Mouse (Mus musculus) brain, embryonic 14.5 days (tissue): ENCODE data around the gene Dedd2. TPM values are rescaled to one million over a fixed set of nuclear protein-coding genes. Genes with fewer than 3 reads are reported as not detected.

ENCODE experiments used
- DNase-seq: peaks from one replicate; pipeline ENCODE4 v3.0.0-alpha.2; 2011; ENCODE audit warnings: low read depth
- CTCF ChIP-seq: fragments of 200-500 bp; IDR thresholded peaks from 2 replicates; pipeline ENCODE4 v1.5.1; 2012; ENCODE audit warnings: inconsistent platforms, mild to moderate bottlenecking, moderate library complexity, borderline replicate concordance; ENCODE audit not compliant: insufficient read depth, insufficient read length; ENCODE audit errors: extremely low read depth
- POLR2A ChIP-seq: fragments of 200-500 bp; IDR thresholded peaks from 2 replicates; pipeline ENCODE4 v1.6.1; 2012; ENCODE audit warnings: mild to moderate bottlenecking, inconsistent platforms, borderline replicate concordance; ENCODE audit not compliant: poor library complexity, insufficient read depth, insufficient read length, severe bottlenecking; ENCODE audit errors: extremely low read depth
- polyA plus RNA-seq: library from polyadenylated mRNA; depleted of rRNA; stranded (reverse); fragments of >200 nt; gene quantifications from 2 replicates; pipeline ENCODE4 v1.2.3, GENCODE M21; 2012

The Dedd2 gene
- polyA plus RNA-seq, 1 experiment, result 19.1 TPM

DNA sequence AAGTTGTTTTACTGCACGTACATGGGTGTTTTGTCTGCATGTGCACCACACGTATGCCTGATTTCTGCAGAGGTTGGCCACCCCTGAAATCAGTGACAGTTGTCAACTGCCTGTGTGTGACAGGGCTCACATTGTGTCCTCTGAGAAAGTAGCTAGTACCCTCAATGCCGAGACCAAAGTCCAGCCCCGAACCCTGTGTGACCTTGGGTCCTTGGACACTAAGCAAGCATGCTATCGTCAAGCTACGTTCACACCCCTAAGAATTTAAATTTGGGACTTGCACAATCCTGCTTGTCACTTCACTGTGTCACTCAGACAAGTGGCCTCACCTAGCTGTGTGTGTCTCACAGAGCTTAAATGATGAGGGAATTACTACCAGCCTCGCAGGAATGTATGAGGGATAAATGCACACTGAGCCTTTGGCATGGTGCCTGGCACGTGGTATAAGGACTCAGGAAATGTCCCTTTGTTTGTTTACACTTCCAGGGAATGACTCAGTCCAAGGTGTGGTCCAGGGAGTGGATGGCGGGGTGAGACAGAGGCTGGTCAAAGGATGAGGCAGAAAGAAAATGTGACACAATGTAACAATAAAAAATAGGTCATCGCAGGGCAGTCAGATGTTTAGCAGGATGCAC, 22.9 kb downstream of the Dedd2 start:
- TF ChIP-seq POLR2A (no peak), CTCF (no peak)
- no peak for DNase-seq

- DNase-seq, result no peak
- no peak for TF ChIP-seq POLR2A
- no peak for TF ChIP-seq CTCF
Observed at GRCm38 (mm10) chr7:25196107-25196506, 24.3 kb downstream of the Dedd2 start.

DNA sequence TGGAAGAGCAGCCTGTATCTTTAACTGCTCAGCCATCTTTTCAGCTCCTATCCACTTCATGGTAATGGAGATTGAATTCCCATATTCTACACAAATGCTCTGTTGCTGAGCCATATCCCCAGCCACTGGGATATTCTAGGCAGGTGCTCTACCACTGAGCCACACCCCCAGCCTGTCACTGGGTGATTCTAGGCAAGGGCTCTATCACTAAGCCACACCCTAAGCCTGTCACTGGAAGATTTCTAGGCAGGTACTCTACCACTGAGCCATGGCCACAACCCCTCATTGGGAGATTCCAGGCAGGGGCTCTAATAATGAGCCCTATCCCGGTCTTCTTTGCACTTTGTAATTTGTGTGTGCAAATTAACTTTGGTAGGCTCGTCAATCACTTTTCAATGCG, 25.3 kb downstream of the Dedd2 start:
- TF ChIP-seq POLR2A, result no peak
- TF ChIP-seq CTCF, result no peak
- no peak for DNase-seq

DNA sequence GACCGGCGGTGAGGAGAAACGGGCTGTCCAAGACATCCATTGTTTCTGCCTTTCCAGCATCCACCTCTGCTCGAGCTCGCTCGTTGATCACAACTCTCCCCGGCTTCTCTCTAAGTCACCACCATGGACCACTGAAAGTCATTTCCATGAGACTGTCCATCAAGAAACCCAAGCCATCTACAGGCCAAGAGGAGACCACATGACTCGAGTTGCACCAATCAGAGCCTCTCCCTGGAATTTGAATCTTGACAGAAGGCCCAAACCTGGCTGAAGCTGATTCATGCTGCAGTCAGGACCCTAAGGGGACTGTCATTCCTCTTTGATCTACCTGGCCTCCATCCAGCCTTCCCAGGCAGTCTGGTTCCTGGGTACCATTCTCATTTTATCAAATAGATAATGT, 28.3 kb downstream of the Dedd2 start:
- peak; percentile 73 for DNase-seq
- no peak for TF ChIP-seq CTCF
- TF ChIP-seq POLR2A, result no peak

DNA sequence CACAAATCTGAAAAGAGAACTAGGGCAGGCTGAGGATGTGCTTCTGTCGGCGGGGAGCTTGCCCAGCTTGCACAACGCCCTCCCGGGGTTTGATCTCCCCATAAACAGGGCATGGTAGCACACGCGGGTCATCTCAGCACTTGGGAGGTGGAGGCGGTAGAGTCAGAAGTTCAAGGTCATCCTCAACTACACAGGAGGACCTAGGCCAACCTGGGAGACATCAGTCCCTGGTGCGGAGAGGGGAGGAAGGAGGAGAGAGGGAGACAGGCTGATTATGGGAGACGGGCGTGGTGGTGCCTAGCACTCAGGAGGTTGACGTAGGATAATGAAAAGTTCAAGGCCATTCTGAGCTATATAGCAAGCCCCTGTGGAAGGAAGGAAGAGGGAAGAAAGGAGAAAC, 29.6 kb downstream of the Dedd2 start:
- TF ChIP-seq CTCF, result no peak
- no peak for TF ChIP-seq POLR2A

GRCm38 (mm10) chr7:25187662-25188650, 32.5 kb downstream of the Dedd2 start:
- peak; percentile 91 for DNase-seq
- TF ChIP-seq CTCF (peak; percentile 97), POLR2A (no peak)

More for the DNA sequence above, 29.6 kb downstream of the Dedd2 start:
- DNase-seq, result no peak

DNA sequence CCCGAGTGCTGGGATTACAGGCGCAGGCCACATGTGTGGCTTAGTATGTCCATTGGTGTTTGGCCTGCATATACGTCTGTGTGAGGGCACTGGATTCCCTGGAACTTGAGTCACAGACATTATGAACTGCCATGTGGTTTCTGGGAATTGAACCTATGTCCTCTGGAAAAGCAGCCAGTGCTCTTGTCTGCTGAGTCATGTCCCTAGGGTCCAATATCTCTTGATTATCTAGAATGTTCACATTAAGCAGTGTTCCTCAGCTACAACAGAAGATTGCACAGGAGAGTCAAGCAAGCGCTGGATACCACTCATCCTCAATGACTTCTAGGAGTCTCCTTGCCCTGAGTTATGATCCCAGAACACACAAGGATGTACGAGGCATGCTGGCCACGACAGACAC, 36.3 kb downstream of the Dedd2 start:
- DNase-seq, result no peak
- TF ChIP-seq POLR2A, result no peak
- no peak for TF ChIP-seq CTCF

- DNase-seq, result peak; percentile 55
- TF ChIP-seq POLR2A, result no peak
- no peak for TF ChIP-seq CTCF
Observed at GRCm38 (mm10) chr7:25181814-25182213, 38.6 kb downstream of the Dedd2 start.

GRCm38 (mm10) chr7:25181331-25181790, 39.1 kb downstream of the Dedd2 start:
- peak; percentile 40 for DNase-seq

GRCm38 (mm10) chr7:25180512-25180911, 39.9 kb downstream of the Dedd2 start:
- DNase-seq, result no peak
- TF ChIP-seq CTCF, result no peak
- no peak for TF ChIP-seq POLR2A

More at GRCm38 (mm10) chr7:25181331-25181790, 39.1 kb downstream of the Dedd2 start:
- TF ChIP-seq CTCF (peak; percentile 68), POLR2A (no peak)

DNA sequence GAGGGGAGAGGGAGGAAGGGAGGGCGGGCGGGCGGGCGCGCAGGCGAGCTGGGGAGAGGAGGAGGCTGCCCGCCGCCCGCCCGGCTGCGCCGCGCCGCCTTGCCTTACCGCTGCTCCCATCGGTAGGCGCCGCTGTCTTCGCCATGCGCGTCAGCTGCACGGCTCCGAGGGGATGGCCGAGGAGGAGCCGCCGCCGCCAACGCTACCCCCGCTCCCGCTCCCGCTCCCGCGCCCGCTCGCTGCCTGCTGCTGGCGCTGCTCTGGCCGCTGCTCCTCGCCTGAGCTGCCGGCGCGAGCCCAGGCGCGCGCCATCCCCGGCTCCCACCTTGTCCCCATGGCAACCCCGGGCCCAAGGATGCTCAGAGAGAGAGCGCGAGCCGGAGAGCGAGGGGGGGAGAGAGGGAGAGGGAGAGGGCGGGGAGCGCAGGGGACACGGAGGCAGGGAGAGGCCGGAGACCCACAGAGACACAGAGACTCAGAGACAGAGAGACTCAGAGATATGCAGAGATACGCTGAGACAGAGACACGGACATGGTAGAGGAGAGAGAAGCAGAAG, 40.7 kb downstream of the Dedd2 start, which contains the start of gene Pou2f2:
TSS of gene Pou2f2 (minus strand) at position 121 of the 556 bp plus-strand sequence.
- TF ChIP-seq CTCF, result peak; percentile 40; the same call in 1 of the 2 replicates
- TF ChIP-seq POLR2A, result peak; percentile 81
- peak; percentile 97 for DNase-seq
